Mouse (Mus musculus): Measurements from ENCODE around the gene Rpp21. TPM values are rescaled to one million over a fixed set of nuclear protein-coding genes. Genes with fewer than 3 reads are reported as not detected.
A peak's percentile ranks its signal among the peaks of the same experiment; 100 is the strongest.

Gene Rpp21
- 10 to 100 TPM; 34.4 to 55.3 (median 45.5) TPM for total RNA-seq (2022)

DNA sequence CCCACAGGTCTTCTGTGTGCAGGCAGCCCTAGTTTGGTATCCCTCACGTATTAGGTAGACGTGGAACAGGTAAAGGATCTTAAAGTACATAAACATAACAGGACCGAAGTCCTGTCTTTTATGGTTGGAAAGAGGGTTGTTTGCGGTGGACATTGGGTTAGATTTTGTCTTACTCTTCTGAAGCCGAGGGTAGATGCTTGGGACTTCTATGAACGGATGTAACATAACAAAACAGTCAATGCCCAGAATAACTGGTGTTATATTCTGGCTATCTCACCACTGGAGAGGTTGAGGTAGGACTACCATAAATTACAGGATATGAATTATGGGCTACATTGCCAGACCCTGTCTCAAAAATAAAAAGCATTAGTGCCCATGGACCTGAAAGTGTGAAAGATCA, at the start of gene Rpp21:
Gene Rpp21, minus strand, starts transcription at position 101 of the 400 bp plus-strand sequence.
- DNase-seq (ENCODE audit: low spot score): no peak

DNA sequence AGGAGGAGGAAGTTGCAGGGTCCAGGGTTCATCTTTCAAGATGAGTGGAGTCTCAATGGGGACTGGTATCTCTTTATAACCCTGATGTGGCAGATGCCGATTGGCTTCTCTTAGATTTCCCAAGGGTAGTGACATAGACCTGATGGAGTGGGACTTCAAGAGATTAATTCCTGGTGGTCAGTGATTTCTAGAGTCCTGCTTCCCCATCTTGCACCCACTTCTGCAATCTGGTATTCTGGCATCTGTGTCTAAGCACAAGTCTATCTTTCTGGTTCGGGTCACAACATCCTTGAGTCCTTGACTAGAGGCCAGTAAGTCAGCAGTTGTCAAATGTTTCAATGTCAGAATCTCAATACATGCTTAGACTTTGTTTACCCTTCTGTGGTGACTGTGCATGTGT, 28.5 kb upstream of the Rpp21 start, which contains the start of gene H2-M10.2:
Gene H2-M10.2, minus strand, starts transcription at position 101 of the 400 bp plus-strand sequence.
- DNase-seq (ENCODE audit: low spot score): no peak

DNA sequence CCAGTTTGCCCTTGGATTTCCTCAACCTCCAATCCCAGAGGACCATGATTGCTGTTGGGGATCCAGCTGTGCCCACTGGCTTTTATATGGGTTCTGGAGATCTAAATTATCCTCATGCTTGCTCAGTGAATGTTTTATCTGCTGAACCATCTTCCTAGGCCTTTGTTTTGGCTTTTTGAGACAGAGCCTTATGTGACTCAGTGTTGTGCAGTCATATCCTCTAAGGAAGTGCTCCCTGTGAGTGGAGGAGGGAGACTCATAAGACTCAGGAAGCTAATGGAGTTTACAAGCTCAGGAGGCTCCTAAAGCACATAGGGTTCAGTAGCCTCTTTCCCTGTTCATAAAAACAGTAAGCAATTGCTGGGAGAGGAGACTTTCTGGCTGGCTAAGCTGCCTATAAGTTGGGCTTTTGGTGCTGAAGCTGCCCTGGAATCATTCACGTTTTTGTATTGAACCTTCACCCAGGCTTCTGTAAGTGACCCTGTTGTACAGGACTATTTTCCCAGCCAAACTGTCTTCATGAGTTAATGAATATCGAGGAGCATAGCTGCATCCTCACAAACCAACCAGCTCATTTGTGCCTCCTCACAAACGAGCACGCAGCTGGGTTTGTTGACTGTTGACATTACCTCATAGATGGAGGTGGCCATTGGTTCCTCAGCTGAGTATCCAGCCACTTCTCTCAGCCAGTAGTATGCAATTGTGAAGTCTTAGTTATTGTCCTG, 23.8 kb upstream of the Rpp21 start:
- DNase-seq (ENCODE audit: low spot score): no peak

DNA sequence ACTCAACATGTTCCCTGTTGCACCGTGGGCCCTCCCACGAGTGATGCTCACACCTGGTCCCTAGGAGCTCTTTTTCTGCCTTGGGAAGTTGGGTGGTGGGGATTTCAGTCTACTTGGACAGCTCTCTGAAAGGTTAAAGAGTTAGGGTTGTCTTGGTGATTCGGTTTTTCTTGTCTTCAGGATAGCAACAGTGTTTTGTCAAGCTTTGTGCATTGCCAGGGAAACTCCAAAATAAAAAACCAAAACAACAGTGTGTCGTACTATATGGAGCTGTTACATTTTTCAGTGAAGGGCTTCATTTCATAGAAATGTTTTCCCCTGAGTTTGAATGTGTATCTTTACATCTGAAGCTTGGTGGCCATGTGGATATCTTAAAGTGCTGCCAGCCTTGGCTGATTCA, 16.9 kb upstream of the Rpp21 start:
- no peak for DNase-seq (ENCODE audit: low spot score)

DNA sequence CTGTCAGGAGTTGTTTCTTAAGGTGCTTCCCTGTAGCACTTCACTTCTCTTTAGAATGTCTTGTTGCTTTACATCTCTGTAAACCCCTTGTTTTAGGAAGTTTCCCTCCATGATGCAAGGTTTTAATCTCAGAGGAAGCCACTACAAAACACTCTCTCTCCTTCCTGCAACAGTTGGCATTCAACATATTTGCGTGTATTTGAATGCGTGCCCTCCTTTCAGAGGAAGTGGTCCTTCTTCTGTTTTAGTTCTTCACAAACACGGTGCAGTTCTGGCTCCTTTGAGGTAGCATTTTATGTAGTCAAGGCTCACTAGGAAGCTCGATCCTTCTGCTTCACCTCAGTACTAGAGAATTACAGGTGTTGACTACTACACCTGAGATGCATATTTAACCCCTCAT, 15.9 kb upstream of the Rpp21 start:
- no peak for DNase-seq (ENCODE audit: low spot score)

DNA sequence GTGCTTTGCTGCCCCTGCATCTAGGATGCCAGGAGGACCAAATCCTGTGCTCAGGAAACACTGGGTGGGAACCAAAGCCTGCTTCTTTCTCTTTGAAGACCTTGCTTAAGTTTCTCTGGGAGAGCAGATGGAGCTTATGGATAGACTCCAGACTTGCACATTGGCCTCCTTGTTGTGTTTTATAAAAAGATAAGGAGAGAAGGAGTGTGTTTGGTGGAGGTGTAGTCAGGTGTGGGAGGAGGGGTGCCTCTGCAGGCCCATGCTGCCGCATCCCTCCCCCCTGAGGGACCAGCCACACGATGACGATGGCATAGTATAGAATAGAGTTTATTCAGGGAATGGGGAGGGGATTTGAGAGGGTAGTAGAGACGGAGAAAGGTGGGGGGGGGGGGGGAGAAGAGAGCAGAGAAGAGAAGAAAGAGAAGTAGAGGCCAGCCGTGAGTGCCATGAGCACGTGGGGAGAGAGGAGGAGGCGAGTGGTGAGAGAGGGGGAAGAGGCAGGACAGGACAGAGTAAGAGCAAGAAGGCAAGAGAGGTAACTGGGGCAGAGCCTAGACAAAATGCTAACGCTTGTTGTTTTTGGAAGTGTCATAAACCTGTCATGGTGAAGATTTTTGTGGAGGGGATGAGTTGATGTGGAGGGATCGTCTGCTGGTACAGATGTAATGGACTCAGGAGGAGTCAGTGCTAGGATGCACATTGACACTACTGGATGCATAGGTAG, 14.9 kb upstream of the Rpp21 start:
- no peak for DNase-seq (ENCODE audit: low spot score)

DNA sequence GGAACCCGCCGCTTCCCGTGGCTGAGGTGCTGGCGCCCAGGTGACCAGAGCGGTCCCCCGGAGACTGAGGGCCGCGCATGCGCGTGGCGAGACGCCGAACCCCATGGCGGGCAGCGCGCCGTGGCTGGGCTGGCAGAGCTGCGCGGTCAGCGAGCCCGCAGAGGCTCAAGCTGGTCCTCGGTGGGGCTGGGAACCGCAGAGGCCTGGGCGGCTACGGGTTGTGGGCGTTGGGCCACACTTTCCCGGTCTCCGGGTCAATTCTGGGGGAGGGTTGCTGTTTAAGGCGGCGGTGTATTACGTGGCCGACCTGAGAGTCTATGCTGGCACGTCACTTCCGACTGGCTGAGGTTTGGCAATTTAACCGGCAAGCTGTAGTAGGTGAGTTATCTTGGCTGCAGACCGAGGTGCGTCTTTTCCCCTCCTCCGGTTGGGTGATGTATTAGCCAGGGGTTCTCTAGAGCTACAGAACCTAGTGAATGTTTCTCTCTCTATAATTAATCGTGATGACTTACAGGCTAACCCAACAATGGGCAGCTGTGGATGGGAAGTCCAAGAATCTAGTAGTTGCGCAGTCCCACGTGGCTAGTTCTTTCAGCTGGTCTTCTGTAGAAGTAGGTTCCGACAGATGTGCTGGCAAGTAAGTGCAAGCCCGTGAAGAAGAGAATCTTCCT, 13.9 kb upstream of the Rpp21 start, which contains the start of gene Trim39:
Gene Trim39, minus strand, starts transcription at position 662 of the 671 bp plus-strand sequence.
- DNase-seq (ENCODE audit: low spot score): peak; percentile 84

DNA sequence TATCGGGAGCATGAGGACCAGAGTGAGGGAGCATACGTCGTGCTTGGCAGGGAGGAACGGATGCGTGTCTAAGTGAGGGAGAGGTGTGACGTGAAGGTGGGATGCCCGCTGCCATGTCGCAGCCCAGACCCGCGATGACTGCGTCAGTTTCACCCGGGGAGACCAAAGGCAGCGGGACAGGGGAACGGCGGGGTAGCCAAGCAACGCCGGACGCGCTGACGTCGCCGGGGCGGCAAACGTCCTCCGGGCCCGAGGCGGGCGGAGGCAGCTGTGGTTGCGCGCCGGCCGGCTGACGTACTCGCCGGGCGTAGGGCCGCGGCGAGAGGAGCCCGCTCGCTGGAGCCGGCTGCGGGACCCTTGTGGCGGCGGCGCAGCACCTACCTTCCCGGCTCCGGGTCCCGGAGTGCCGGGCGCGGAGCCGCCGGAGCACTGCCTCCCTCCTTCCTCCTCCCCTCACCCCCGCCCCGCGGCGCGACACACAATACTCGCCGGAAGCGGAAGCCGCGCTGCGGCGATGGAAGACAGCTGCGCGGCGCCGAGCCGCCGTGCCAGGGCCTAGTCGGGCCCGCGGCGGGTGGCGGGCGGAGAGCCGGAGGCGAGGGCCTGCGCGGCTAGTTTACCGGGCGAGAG, 13.2 kb upstream of the Rpp21 start:
- peak; percentile 88 for DNase-seq (ENCODE audit: low spot score)

DNA sequence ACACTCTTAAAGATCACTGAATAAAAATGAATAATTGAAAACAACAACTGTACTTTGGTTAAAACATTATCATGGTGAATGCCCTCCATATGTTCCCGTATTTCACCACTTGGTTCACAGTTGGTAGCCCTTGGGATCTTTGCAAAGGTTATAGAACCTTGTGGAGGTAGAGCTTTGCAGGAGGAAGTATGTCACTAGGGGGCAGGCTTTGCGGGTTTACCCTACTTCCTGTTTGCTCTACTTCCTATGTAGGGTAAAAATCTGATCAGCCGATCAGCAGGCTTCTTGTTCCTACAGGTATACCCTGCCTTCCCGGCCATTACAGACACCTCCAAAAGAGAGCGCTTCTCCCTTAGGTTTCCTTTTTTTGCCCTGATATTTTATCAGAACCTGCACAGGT, 8.0 kb upstream of the Rpp21 start:
- DNase-seq (ENCODE audit: low spot score): no peak

DNA sequence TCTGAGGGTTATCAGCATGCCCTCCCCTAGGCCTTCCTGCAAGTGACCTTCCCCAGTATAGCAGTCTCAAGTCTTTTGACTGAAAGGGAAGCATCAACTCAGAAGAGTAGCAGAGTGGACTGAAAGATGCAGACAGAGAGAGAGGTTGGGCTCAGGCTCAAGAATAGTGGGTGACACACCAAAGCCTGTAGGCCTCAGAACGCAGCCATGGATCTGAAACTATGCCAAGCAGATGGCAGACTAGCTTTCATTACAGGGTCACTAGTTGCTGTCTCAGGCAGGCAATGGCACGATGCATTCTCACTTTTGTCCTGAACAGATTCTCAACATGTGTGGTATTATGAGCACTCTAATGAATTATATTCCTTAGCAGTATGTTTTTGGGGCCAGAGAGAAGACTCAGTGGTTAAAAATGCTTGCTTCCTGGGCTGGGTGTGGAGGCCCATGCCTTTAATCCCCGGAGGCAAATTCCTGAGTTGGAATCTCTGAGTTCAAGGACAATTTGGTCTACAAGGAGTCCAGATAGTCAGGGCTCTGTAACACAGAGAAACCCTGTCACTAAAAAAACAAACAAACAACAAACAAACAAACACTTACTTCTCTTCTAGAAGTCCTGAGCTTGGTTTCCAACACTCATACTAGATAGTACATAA, 6.5 kb upstream of the Rpp21 start:
- DNase-seq (ENCODE audit: low spot score): no peak

DNA sequence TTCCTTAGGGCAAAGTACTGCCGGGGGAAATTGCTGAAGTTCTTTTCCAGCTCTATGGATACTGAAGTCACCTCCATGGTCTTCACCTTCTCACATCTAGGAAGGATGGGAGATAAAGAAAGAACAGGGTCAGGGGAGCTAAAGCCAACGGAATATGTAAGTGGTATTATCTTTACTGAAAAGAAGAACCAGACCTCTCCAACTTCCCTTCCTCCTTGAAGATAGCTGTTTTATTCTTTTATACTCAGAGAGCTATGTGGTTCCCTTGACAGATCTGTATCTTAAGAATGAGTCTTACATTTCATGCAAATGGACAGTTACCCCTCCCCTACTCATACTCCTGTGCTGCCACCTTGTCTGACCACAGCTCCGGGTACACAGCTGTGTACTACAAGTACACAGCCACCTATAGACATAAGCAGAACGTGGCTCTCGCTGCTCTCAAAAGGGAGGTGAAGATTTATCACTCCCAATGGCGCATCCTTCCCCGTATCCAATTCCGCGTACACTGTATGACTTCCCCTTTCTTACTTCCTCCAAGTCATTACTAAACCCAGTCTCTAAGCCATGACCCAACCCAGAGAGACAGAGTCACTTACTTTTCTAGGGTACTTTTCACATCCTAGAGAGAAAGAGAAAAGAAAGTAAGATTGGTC, 3.8 kb upstream of the Rpp21 start:
- DNase-seq (ENCODE audit: low spot score): no peak

DNA sequence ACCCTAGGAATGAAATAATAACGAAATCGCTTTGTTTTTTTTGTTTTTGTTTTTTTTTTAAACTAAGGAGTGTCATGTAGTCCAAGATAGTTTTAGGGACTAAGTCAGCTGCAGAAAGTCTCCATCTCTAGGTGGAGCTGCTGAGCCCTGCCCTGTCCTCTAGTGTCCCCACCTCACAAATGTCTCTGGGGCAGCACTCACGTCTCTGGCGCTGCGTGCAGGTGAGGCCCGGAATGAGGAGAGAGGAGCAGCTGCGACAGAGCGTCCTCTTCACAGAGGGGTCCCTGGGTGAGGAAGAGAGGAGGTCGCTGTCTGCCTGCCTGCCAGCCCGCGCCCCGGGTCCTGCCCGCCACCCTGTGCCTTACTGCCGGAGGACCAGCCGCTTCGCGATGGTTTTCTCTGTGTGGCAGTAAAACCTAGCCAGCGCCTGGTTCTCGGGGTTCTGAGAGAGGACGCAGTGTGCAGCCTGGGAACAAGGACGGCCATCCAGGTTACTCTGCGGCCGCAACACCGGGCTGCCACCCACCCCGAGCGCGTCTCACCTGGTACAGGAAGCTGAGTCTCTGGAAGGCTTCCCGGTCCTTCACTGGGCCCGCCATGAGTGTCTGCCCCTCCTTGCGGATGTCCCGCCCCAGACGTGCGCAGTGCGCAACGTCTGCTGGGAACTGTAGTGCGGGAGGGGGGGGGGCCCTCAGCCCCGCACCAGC, 475 bp downstream of the Rpp21 start:
- DNase-seq (ENCODE audit: low spot score): peak; percentile 79

DNA sequence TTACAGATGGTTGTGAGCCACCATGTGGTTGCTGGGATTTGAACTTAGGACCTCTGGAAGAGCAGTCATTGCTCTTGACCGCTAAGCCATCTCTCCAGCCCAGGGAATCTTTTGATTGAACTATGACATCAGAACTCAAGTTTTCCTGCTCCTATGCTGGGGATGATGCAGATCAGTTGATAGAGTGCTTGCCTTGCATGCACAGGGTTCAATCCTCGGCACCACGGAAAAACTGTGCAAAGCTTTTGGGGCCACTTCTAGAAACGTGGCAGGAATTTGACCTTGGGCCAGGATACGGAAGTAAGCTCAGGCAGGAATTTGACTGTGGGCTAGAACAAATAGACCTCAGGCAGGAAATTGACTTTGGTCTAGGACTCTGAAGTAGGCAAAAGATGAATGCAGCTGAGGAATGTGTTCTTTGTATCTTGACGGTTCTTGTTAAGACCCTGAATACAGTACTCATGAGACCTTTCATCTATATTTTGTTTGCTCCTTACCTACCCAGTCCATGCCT, 4.7 kb downstream of the Rpp21 start:
- no peak for DNase-seq (ENCODE audit: low spot score)

DNA sequence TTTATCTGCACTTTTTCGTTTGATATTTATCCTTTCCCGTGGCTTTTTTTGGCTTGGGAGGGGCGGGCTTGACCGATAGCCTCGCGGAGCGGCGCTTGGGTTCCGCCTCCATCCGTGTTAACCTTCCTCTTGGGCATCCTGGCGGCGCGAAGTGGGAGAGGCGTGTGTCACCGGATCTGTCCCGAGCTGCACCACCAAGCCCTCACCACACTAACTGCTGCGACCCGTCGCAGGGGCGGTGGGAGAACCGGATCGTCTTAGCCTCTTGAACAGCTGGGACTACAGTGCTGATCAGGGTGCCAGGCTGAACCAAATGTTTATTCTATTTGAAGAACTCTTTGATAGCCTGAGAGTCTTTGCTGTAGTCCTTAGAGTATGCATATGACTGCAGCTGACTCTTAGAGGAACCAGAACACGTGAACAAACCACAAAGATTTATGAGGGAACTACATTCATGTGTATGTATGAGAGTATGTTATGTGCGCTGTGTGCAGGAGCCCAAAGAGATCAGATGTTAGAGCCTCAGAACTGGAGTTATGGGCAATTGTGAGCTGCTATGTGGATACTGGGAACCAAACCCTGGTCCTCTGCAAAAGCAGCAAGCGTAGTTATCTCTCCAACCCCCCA, 5.5 kb downstream of the Rpp21 start:
- DNase-seq (ENCODE audit: low spot score): no peak

DNA sequence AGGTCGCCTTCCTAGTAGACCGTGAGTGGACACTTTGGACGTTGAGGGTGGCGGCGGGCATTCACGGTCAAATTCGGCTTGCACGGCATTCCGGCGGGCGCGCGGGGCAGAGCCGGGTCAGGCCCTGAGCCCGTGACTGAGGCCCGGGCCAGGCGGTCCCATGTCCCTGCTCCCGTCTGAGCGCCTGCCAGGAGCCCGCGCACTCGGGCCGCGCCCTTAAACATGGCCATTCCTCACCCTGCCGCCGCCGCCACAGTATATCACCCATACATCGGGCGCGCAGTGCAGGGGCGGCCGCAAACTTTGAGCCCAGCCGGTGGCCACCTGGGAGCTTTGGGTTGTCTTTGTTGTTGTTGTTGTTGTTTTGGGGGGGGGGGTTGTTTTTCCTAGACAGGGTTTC, 9.0 kb downstream of the Rpp21 start:
- DNase-seq (ENCODE audit: low spot score): no peak

DNA sequence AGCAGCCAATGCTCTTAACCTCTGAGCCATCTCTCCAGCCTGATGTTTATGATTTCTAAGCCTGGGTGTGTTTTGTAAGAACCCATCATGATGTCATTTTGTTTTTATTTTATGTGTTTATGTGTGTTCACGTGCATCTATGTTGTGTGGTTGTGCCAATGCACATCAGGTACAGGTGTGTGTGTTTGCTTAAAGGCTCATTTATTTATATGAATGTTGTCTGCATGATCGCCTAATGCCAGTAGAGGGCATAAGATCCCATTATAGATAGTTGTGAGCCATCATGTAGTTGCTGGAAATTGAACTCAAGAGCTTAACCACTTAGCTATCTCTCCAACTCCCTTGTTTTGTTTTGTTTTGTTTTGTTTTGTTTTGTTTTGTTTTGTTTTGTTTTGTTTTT, 12.1 kb downstream of the Rpp21 start:
- DNase-seq (ENCODE audit: low spot score): no peak

DNA sequence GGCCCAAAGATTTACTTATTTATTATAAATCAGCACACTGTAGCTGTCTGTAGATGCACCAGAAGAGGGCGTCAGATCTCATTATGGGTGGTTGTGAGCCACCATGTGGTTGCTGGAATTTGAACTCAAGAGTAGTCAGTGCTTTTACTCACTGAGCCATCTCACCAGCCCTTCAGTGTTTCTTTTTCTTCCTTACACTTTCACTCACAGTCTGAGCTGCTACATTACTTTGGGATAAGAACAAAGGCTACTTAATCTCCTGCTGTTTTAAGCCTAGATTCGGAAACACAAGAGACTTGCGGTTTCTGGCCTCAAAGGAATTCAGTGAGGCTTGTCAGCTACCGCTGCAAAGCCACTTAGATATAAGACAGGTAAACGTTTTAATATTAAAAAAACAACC, 13.8 kb downstream of the Rpp21 start:
- no peak for DNase-seq (ENCODE audit: low spot score)

DNA sequence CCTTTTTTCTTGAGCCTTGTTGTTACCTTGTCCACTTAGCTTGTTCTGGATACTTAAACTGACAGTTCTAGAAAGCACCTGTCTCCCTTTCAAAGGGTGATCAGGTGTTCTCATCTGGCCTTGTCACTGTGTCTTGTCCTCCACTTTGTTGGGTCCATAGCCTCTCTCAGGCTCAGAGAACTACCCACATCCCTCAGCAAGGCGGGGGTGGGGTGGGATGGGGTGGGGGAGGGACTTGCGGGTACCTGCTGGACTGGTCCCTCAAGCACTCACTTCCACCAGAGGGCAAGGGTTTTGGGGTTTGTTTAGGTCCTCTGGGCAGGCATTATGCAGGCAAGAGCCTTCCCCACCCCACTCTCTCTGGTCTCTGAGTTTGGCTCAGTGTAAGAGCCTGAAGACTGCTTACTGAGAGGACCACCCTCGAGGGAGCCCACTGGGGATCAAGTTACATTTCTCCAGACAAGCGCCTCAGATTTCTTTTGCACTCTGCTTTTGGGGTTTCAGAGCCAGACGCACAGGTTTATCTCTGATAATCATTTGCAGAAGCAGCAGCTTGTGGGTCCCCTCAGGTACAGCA, 17.1 kb downstream of the Rpp21 start:
- no peak for DNase-seq (ENCODE audit: low spot score)

DNA sequence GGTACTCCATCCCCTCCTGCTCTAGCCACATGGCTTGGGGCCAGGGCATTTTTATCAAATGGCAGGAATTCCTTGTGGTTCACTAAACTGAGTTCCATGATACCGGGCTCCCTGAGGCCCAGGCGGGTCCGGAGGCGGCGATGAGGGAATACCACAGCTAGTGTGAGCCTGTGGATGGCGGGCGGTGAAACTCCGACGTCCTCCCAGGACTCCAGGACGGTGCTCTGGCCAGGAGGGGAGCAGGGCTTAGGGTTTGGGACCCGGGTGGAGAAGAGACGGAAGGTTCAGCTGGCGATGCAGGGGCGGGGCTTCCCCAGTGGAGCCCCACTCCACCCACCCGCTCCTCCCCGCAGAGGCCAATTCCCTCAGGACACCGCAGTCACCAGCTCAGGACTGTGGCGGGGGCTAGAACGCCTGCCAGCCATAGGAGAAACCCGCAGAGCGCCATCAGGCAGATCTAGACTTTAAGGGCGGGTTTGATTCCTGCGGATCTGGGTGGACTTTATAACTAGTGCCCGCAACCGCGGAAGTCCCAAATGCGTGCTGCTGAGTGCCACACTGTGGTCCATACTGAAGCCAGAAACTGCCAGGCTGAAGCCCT, 20.4 kb downstream of the Rpp21 start:
- DNase-seq (ENCODE audit: low spot score): no peak

Measured in heart, adult 8-10 months (tissue).